Mouse (Mus musculus): ENCODE data around the gene Garem2. TPM values are rescaled to one million over a fixed set of nuclear protein-coding genes. Genes with fewer than 3 reads are reported as not detected.

The Garem2 gene
- polyA plus RNA-seq (2015; fragmentation: Nextera tagmentation; extraction: Ambion mirVana), result 0.02 TPM in 1 of 2 replicates, not detected in the other

DNA sequence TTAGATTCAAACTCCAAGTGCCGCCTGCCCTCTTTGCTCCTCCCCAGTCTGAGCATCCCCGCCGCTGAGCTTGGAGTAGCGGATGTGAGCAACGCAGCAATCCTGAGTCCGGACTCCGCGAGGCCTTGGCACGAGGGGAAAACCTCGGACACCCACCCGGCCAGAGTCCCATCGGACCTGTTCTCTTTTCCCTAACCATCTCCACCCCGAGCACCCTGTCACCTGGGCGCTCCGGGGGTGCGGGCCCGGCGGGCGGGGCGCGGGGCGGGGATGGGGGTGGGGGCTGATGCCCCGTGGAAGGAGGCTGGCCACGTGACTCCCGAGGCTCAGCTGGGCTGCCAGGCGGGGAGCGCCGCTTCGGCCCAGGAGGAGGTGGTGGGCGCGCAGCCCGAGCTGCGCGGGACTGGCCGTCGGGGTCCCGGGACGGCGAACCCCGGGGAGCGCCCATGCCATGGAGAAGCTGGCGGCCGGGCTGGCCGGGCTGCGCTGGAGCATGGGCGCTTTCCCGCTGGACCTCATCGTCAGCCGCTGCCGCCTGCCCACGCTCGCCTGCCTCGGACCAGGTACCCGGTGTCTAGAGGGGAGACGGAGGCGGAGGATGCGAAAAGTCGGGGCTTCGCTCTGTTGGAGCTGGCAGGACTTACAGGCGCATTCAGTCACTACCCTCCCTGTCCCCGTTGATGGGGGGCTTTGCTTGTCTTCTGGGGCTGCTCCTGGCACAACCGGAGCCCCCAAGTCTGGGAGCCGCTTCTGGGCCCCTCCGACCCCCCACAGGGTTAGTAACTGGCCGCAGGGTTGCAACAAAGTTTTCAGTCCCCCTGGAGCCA is at the start of gene Garem2:
Gene Garem2, plus strand, starts transcription at position 321 of the 827 bp plus-strand sequence.

GRCm38 (mm10) chr5:30072825-30073821 is 31.8 kb upstream of the Garem2 start, which contains the start of gene Tyms:
Tyms (minus strand) TSS chr5:30073617.

GRCm38 (mm10) chr5:30105668-30106300 is 823 bp downstream of the Garem2 start, which contains the start of gene 3110082J24Rik:
3110082J24Rik (minus strand) TSS chr5:30106086.

DNA sequence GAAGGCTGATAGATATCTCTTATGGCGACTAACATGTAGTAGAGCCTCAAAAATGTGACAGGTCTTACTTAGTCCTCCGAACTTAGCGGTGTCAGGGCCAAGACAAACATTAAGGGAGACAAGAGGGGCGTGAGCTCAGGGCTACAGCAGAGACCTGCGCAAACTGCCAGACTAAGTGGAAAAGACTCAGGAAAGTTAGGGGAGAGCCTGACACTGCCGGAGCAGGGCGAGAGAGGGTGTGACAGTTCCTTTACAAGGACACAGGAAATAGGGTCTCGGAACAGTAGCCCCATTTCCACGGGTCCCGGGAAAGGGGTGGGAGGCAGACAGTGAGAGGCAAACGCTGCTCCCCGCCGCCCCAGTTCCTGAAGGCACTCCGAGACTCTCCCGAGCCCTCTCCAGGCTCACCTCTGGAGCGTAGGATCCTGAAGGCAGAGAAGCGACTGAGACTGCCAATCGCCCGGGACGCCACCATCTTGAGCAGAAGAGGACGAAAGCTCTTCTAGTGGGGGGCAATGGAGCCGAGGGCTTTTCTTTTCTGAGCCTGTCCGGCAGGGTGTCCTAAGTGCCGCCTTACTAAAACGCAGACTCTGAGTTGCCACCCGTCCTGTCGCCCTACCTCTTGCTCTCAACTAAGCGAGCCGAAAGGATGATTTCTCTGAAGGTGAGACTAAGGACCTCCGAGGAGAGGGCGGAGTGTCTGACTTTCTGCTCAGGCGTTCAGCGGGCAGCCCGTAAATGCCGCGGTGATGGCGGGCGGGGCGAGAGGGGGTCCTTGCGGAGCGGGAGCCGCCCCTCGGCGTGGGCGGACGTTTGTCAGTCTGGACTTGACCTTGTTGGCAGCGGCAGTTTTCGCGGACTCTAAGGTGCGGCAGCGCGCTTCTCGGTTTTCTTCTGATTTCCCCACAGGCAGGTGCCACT is 49.8 kb downstream of the Garem2 start, which contains the start of the genes Hadha and Hadhb:
Gene Hadha, minus strand, starts transcription at position 689 of the 921 bp plus-strand sequence.
Gene Hadhb, plus strand, starts transcription at position 775 of the 921 bp plus-strand sequence.

Other genes with a start within 250 kb of the Garem2 start
- gene Il6, start 92.0 kb upstream of the Garem2 start, polyA plus RNA-seq (2015; fragmentation: Nextera tagmentation; extraction: Ambion mirVana), result 0.57 and 1.3 TPM in 2 replicates
- 230 and 261 TPM in 2 replicates for gene Tyms, start 31.5 kb upstream of the Garem2 start, polyA plus RNA-seq (2015; fragmentation: Nextera tagmentation; extraction: Ambion mirVana)
- not detected in 2 replicates for gene 3110082J24Rik, start 925 bp downstream of the Garem2 start, polyA plus RNA-seq (2015; fragmentation: Nextera tagmentation; extraction: Ambion mirVana)
- gene Hadha, start 50.0 kb downstream of the Garem2 start, polyA plus RNA-seq (2015; fragmentation: Nextera tagmentation; extraction: Ambion mirVana), result 69.2 and 77.7 TPM in 2 replicates
- 100 and 103 TPM in 2 replicates for gene Hadhb, start 50.1 kb downstream of the Garem2 start, polyA plus RNA-seq (2015; fragmentation: Nextera tagmentation; extraction: Ambion mirVana)
- 0.26 and 0.30 TPM in 2 replicates for gene Adgrf3, start 100.6 kb downstream of the Garem2 start, polyA plus RNA-seq (2015; fragmentation: Nextera tagmentation; extraction: Ambion mirVana)
- gene Selenoi, start 127.4 kb downstream of the Garem2 start, polyA plus RNA-seq (2015; fragmentation: Nextera tagmentation; extraction: Ambion mirVana), result 11.6 and 12.6 TPM in 2 replicates
- not detected in 2 replicates for gene Drc1, start 176.2 kb downstream of the Garem2 start, polyA plus RNA-seq (2015; fragmentation: Nextera tagmentation; extraction: Ambion mirVana)

Data from spleen, postnatal 0 days (tissue).